Mouse (Mus musculus): ENCODE measurements around the gene Fcf1.
A peak's percentile ranks its signal among the peaks of the same experiment; 100 is the strongest.

Gene Fcf1

GRCm38 (mm10) chr12:84970428-84971096, at the start of gene Fcf1, which contains the start of gene Arel1:
Fcf1 (plus strand) TSS chr12:84970897.
Arel1 (minus strand) TSS chr12:84970900.
- DNase-seq = peak; percentile 94

- DNase-seq = no peak
Observed at GRCm38 (mm10) chr12:84921881-84922419, 48.7 kb upstream of the Fcf1 start.

- DNase-seq = no peak
Observed at GRCm38 (mm10) chr12:84924324-84924723, 46.4 kb upstream of the Fcf1 start.

- no peak for DNase-seq
Observed at GRCm38 (mm10) chr12:84926542-84926941, 44.2 kb upstream of the Fcf1 start.

- no peak for DNase-seq
Observed at GRCm38 (mm10) chr12:84932210-84932609, 38.5 kb upstream of the Fcf1 start.

GRCm38 (mm10) chr12:84935343-84935742, 35.4 kb upstream of the Fcf1 start:
- no peak for DNase-seq

- no peak for DNase-seq
Observed at GRCm38 (mm10) chr12:84939117-84939516, 31.6 kb upstream of the Fcf1 start.

GRCm38 (mm10) chr12:84940343-84940742, 30.4 kb upstream of the Fcf1 start:
- no peak for DNase-seq

GRCm38 (mm10) chr12:84941717-84942116, 29.0 kb upstream of the Fcf1 start:
- no peak for DNase-seq

- DNase-seq = no peak
Observed at GRCm38 (mm10) chr12:84943006-84943952, 27.4 kb upstream of the Fcf1 start.

GRCm38 (mm10) chr12:84944150-84944812, 26.4 kb upstream of the Fcf1 start:
- DNase-seq = no peak

- DNase-seq = no peak
Observed at GRCm38 (mm10) chr12:84944813-84945553, 25.7 kb upstream of the Fcf1 start.

- DNase-seq = no peak
Observed at GRCm38 (mm10) chr12:84947894-84948583, 22.7 kb upstream of the Fcf1 start.

- no peak for DNase-seq
Observed at GRCm38 (mm10) chr12:84948584-84949285, 22.0 kb upstream of the Fcf1 start.

- DNase-seq = peak; percentile 38
Observed at GRCm38 (mm10) chr12:84950763-84951162, 19.9 kb upstream of the Fcf1 start.

- peak; percentile 21 for DNase-seq
Observed at GRCm38 (mm10) chr12:84951531-84951930, 19.2 kb upstream of the Fcf1 start.

- DNase-seq = peak; percentile 42
Observed at GRCm38 (mm10) chr12:84952351-84952750, 18.3 kb upstream of the Fcf1 start.

GRCm38 (mm10) chr12:84956317-84956716, 14.4 kb upstream of the Fcf1 start:
- peak; percentile 83 for DNase-seq

- DNase-seq = no peak
Observed at GRCm38 (mm10) chr12:84958794-84959356, 11.8 kb upstream of the Fcf1 start.

GRCm38 (mm10) chr12:84962606-84963005, 8.1 kb upstream of the Fcf1 start:
- no peak for DNase-seq

Measured in lung, postnatal 10 days (tissue).